Mouse (Mus musculus) MEL (cell line): ENCODE measurements around the gene Zfpl1. TPM values are rescaled to one million over a fixed set of nuclear protein-coding genes. Genes with fewer than 3 reads are reported as not detected.

Experiments used
- DNase-seq: peaks from one replicate; pipeline ENCODE4 v3.0.0; 2011; ENCODE audit warnings: low read depth, low spot score
- H3K27ac ChIP-seq: 2 replicates; pipeline ENCODE4 v1.5.1; 2012; ENCODE audit warnings: low read depth, mild to moderate bottlenecking, control low read depth, low read length, moderate library complexity; ENCODE audit not compliant: control insufficient read depth
- H3K27me3 ChIP-seq, 2 experiments: fragments of 150-350 bp in 1 of 2; sonication (generic) in 1 of 2; 2 replicates each; pipeline ENCODE4 v1.6.1; 2012; ENCODE audit warnings: low read length in 2 of 2, mild to moderate bottlenecking in 2 of 2, improper control_type of control experiment in 1 of 2, moderate library complexity in 1 of 2; ENCODE audit not compliant: insufficient read depth in 2 of 2, control insufficient read depth in 1 of 2
- H3K36me3 ChIP-seq, 2 experiments: 2 replicates each; pipeline ENCODE4 v1.6.1; 2012 to 2014; ENCODE audit warnings: low read length in 2 of 2, improper control_type of control experiment in 1 of 2, inconsistent platforms in 1 of 2, mild to moderate bottlenecking in 1 of 2; ENCODE audit not compliant: insufficient read depth in 2 of 2, control insufficient read depth in 1 of 2
- H3K4me1 ChIP-seq, 2 experiments: fragments of 150-350 bp in 1 of 2; sonication (generic) in 1 of 2; 2 replicates each; pipeline ENCODE4 v1.6.1; 2012; ENCODE audit warnings: low read length in 2 of 2, improper control_type of control experiment in 1 of 2, mild to moderate bottlenecking in 1 of 2; ENCODE audit not compliant: insufficient read depth in 2 of 2, control insufficient read depth in 1 of 2
- H3K4me3 ChIP-seq, 2 experiments: fragments of 150-350 bp in 1 of 2; sonication (generic) in 1 of 2; 2 replicates each; pipeline ENCODE4 v1.5.1; 2012; ENCODE audit warnings: low read depth in 2 of 2, low read length in 2 of 2, mild to moderate bottlenecking in 2 of 2, moderate library complexity in 2 of 2, control low read depth in 1 of 2, improper control_type of control experiment in 1 of 2; ENCODE audit not compliant: control insufficient read depth in 1 of 2, insufficient read depth in 1 of 2
- H3K79me2 ChIP-seq: 2 replicates; pipeline ENCODE4 v1.6.1; 2012; ENCODE audit warnings: mild to moderate bottlenecking, low read length, moderate library complexity; ENCODE audit not compliant: control insufficient read depth, poor library complexity, insufficient read depth
- H3K9ac ChIP-seq: 2 replicates; pipeline ENCODE4 v1.6.1; 2012; ENCODE audit warnings: low read depth, mild to moderate bottlenecking, control low read depth, low read length, moderate library complexity; ENCODE audit not compliant: control insufficient read depth, poor library complexity, severe bottlenecking
- H3K9me3 ChIP-seq: fragments of 150-350 bp; sonication (generic); replicated peaks from 2 replicates; pipeline ENCODE4 v1.6.1; 2012; ENCODE audit warnings: mild to moderate bottlenecking, low read length, improper control_type of control experiment, moderate library complexity; ENCODE audit not compliant: insufficient read depth
- BHLHE40 ChIP-seq: IDR thresholded peaks from 2 replicates; pipeline ENCODE4 v1.6.1; 2012; ENCODE audit warnings: low read depth, mild to moderate bottlenecking, inconsistent platforms, low read length, improper control_type of control experiment, borderline replicate concordance
- CHD1 ChIP-seq: IDR thresholded peaks from 2 replicates; pipeline ENCODE4 v1.6.1; 2012; ENCODE audit warnings: low read depth, mild to moderate bottlenecking, inconsistent platforms, low read length, improper control_type of control experiment
- CHD2 ChIP-seq: IDR thresholded peaks from 2 replicates; pipeline ENCODE4 v1.6.1; 2011; ENCODE audit warnings: low read length, improper control_type of control experiment
- CTCF ChIP-seq, 3 experiments: IDR thresholded peaks in 2 of 3; conservative IDR thresholded peaks in 1 of 3; 2 replicates each; pipeline ENCODE4 v1.5.1; 2011 to 2012; ENCODE audit warnings: low read length in 3 of 3, low read depth in 2 of 3, mild to moderate bottlenecking in 2 of 3, improper control_type of control experiment in 1 of 3, inconsistent platforms in 1 of 3, mixed read lengths in 1 of 3, moderate library complexity in 1 of 3; ENCODE audit not compliant: control insufficient read depth in 1 of 3, insufficient read depth in 1 of 3, poor library complexity in 1 of 3, severe bottlenecking in 1 of 3
- EP300 ChIP-seq, 2 experiments: IDR thresholded peaks; 2 replicates each; pipeline ENCODE4 v1.6.1; 2011; ENCODE audit warnings: improper control_type of control experiment in 2 of 2, low read length in 2 of 2, low read depth in 1 of 2, mild to moderate bottlenecking in 1 of 2
- GABPA ChIP-seq: IDR thresholded peaks from 2 replicates; pipeline ENCODE4 v1.6.1; 2012; ENCODE audit warnings: low read depth, mild to moderate bottlenecking, inconsistent platforms, low read length, improper control_type of control experiment, moderate library complexity
- HCFC1 ChIP-seq: IDR thresholded peaks from 2 replicates; pipeline ENCODE4 v1.6.1; 2012; ENCODE audit warnings: low read depth, mild to moderate bottlenecking, inconsistent platforms, low read length, improper control_type of control experiment, moderate library complexity
- KAT2A ChIP-seq: conservative IDR thresholded peaks from 2 replicates; pipeline ENCODE4 v1.6.1; 2012; ENCODE audit warnings: low read depth, low read length, improper control_type of control experiment, inconsistent platforms
- MAFK ChIP-seq: IDR thresholded peaks from 2 replicates; pipeline ENCODE4 v1.6.1; 2011; ENCODE audit warnings: low read depth, mild to moderate bottlenecking, low read length, improper control_type of control experiment, borderline replicate concordance
- MAX ChIP-seq: IDR thresholded peaks from 2 replicates; pipeline ENCODE4 v1.6.1; 2011; ENCODE audit warnings: low read length, improper control_type of control experiment
- MAZ ChIP-seq: IDR thresholded peaks from 2 replicates; pipeline ENCODE4 v1.6.1; 2012; ENCODE audit warnings: low read depth, mild to moderate bottlenecking, inconsistent platforms, low read length, improper control_type of control experiment
- MXI1 ChIP-seq: IDR thresholded peaks from 2 replicates; pipeline ENCODE4 v1.6.1; 2011; ENCODE audit warnings: mild to moderate bottlenecking, low read depth, low read length, improper control_type of control experiment
- MYB ChIP-seq: IDR thresholded peaks from 2 replicates; pipeline ENCODE4 v1.6.1; 2011; ENCODE audit warnings: mild to moderate bottlenecking, low read depth, low read length, improper control_type of control experiment
- NELFE ChIP-seq: IDR thresholded peaks from 2 replicates; pipeline ENCODE4 v1.6.1; 2011; ENCODE audit warnings: low read depth, low read length, improper control_type of control experiment
- NRF1 ChIP-seq: IDR thresholded peaks from 2 replicates; pipeline ENCODE4 v1.6.1; 2014; ENCODE audit warnings: low read depth, mild to moderate bottlenecking, inconsistent platforms, low read length, improper control_type of control experiment, moderate library complexity; ENCODE audit not compliant: poor library complexity, insufficient read depth, severe bottlenecking
- POLR2AphosphoS2 ChIP-seq: IDR thresholded peaks from 2 replicates; pipeline ENCODE4 v1.6.1; 2011; ENCODE audit warnings: low read length, improper control_type of control experiment
- POLR2AphosphoS5 ChIP-seq: IDR thresholded peaks from 2 replicates; pipeline ENCODE4 v1.6.1; 2012; ENCODE audit warnings: low read depth, borderline replicate concordance, mild to moderate bottlenecking, inconsistent platforms, low read length, moderate library complexity, mixed read lengths
- RAD21 ChIP-seq: IDR thresholded peaks from 2 replicates; pipeline ENCODE4 v1.6.1; 2011; ENCODE audit warnings: mild to moderate bottlenecking, low read depth, low read length, improper control_type of control experiment
- SIN3A ChIP-seq: IDR thresholded peaks from 2 replicates; pipeline ENCODE4 v1.6.1; 2012; ENCODE audit warnings: low read length, improper control_type of control experiment, inconsistent platforms
- SMC3 ChIP-seq: IDR thresholded peaks from 2 replicates; pipeline ENCODE4 v1.6.1; 2011; ENCODE audit warnings: low read depth, low read length, improper control_type of control experiment
- TAL1 ChIP-seq: IDR thresholded peaks from 2 replicates; pipeline ENCODE4 v1.6.1; 2012; ENCODE audit warnings: mild to moderate bottlenecking, inconsistent platforms, low read length, moderate library complexity, mixed read lengths
- TCF12 ChIP-seq: IDR thresholded peaks from 2 replicates; pipeline ENCODE4 v1.6.1; 2014; ENCODE audit warnings: low read depth, mild to moderate bottlenecking, inconsistent platforms, low read length, improper control_type of control experiment, moderate library complexity
- ZMIZ1 ChIP-seq: IDR thresholded peaks from 2 replicates; pipeline ENCODE4 v1.6.1; 2012; ENCODE audit warnings: low read depth, mild to moderate bottlenecking, inconsistent platforms, low read length, improper control_type of control experiment, moderate library complexity
- polyA plus RNA-seq, 2 experiments: library from polyadenylated mRNA; stranded (reverse) in 1 of 2; unstranded in 1 of 2; fragments of >175 nt in 1 of 2; fragments of >200 nt in 1 of 2; gene quantifications; 2 replicates each; pipeline versions ENCODE4 v1.2.1 to v1.2.4; 2012; ENCODE audit warnings: low replicate concordance in 2 of 2, low read depth in 1 of 2; ENCODE audit not compliant: insufficient read length in 2 of 2, insufficient read depth in 1 of 2, missing spikeins in 1 of 2
- total RNA-seq: library from RNA; depleted of rRNA; stranded (reverse); fragments of 300-350 nt; gene quantifications from 2 replicates; pipeline ENCODE4 v1.2.3, GENCODE M21; 2012

Gene Zfpl1
- total and polyA plus RNA-seq, 3 experiments = 40.1 to 56.4 TPM; not detected in 1

GRCm38 (mm10) chr19:6058966-6059365 is 25.8 kb downstream of the Zfpl1 start:
- no peaks in the 10 kb centered on the region for H3K9me3 ChIP-seq
- H3K27ac ChIP-seq = peak overlapping the region; percentile 67
- peaks cover 0 to 16% of the 10 kb centered on the region in 2 experiments; a peak in 1 of 4 replicates for H3K4me1 ChIP-seq
- peak overlapping the region; percentile 95 for H3K9ac ChIP-seq
- TF ChIP-seq TAL1 (no peak), KAT2A (no peak), RAD21 (no peak), HCFC1 (no peak), SIN3A (no peak), CHD1 (no peak), BHLHE40 (no peak), NELFE (no peak), TCF12 (no peak), CHD2 (no peak)
- peak overlapping the region; percentile 81 to 85 for H3K4me3 ChIP-seq
- DNase-seq = peak; percentile 32
- H3K79me2 ChIP-seq = peaks cover 49% of the 10 kb centered on the region
- no peaks in the 10 kb centered on the region for H3K27me3 ChIP-seq
- H3K36me3 ChIP-seq = peaks cover 4 to 23% of the 10 kb centered on the region in 2 experiments; a peak in 3 of 4 replicates

- TF ChIP-seq POLR2AphosphoS2 = no peak
- no peak for TF ChIP-seq KAT2A
- peak; percentile 2; the same call in 1 of the 2 replicates for TF ChIP-seq SIN3A
- H3K9ac ChIP-seq = peak overlapping the region; percentile 95
- H3K4me3 ChIP-seq = peak overlapping the region; percentile 81 to 85
- peak; percentile 39 for DNase-seq
- H3K36me3 ChIP-seq = peaks cover 4 to 23% of the 10 kb centered on the region in 2 experiments; a peak in 3 of 4 replicates
- peak overlapping the region; percentile 67 for H3K27ac ChIP-seq
- H3K9me3 ChIP-seq = no peaks in the 10 kb centered on the region
- peaks cover 0 to 16% of the 10 kb centered on the region in 2 experiments; a peak in 1 of 4 replicates for H3K4me1 ChIP-seq
- no peaks in the 10 kb centered on the region for H3K27me3 ChIP-seq
- H3K79me2 ChIP-seq = peaks cover 49% of the 10 kb centered on the region
These were observed 26.2 kb downstream of the Zfpl1 start for GRCm38 (mm10) chr19:6058513-6058912.

- DNase-seq = peak; percentile 98
- no peaks in the 10 kb centered on the region for H3K9me3 ChIP-seq
- peak within 1 kb of the TSS; percentile 96 for H3K9ac ChIP-seq
- peaks cover 0 to 15% of the 10 kb centered on the region in 2 experiments; a peak in 1 of 4 replicates for H3K4me1 ChIP-seq
- H3K4me3 ChIP-seq = peak within 1 kb of the TSS; percentile 95
- H3K79me2 ChIP-seq = peaks cover 46% of the 10 kb centered on the region
- peak within 1 kb of the TSS; percentile 67 for H3K27ac ChIP-seq
- no peaks in the 10 kb centered on the region for H3K27me3 ChIP-seq
- H3K36me3 ChIP-seq = peaks cover 4 to 21% of the 10 kb centered on the region in 2 experiments
- TF ChIP-seq NELFE (peak; percentile 97), MYB (no peak), MAFK (no peak), GABPA (no peak), CTCF (IDR thresholded peaks at IDR 0.05 in 2 of 3, conservative IDR thresholded peaks at IDR 0.05 in 1 of 3; ENCODE audit: control insufficient read depth in 1 of 3, insufficient read depth in 1 of 3, low read depth in 2 of 3, low read length in 3 of 3, poor library complexity in 1 of 3, severe bottlenecking in 1 of 3) (0 out of 6 replicates have a peak, but pooled peaks of 1 of the 3 experiments have one; percentile 5), KAT2A (peak; percentile 71; the same call in 1 of the 2 replicates), POLR2AphosphoS5 (peak; percentile 73; the same call in 1 of the 2 replicates), ZMIZ1 (peak; percentile 74), MAZ (no peak), NRF1 (peak; percentile 93), EP300 (IDR thresholded peaks at IDR 0.05; ENCODE audit: low read depth in 1 of 2, low read length in 2 of 2) (no peak), CHD1 (no peak), RAD21 (no peak), SIN3A (peak; percentile 59), HCFC1 (peak; percentile 95), MXI1 (no peak; the same call in none of the 2 replicates), SMC3 (no peak), MAX (peak; percentile 29; the same call in 1 of the 2 replicates)
These were observed 27.3 kb downstream of the Zfpl1 start, which contains the start of the genes Mrpl49 and Fau for GRCm38 (mm10) chr19:6057313-6058096. Gene Mrpl49, minus strand, starts transcription at chr19:6057785. Gene Fau, plus strand, starts transcription at chr19:6057844.
